In genomic region chr10:101808768-101809167, GRCm38 (mm10) we compare ENCODE assay signal across 21 mouse cellular contexts.
"Had no signal": no experiment of that assay in that cellular context is flagged by ENCODE, and none has a peak within 500 bp of the region (broad histone marks: within the 10 kb centered on the region; RNA-seq: fewer than 3 reads in every experiment).

No protein-coding gene starts in this region.

- H3K27ac ChIP-seq: kidney, postnatal 0 days; limb, embryonic 12.5 days; limb, embryonic 15.5 days; liver, embryonic 14.5 days; macrophage; midbrain, embryonic 12.5 days; midbrain, embryonic 15.5 days; neural tube, embryonic 12.5 days; neural tube, embryonic 15.5 days; stomach, embryonic 15.5 days had no signal

- H3K4me2 ChIP-seq: limb, embryonic 12.5 days; limb, embryonic 15.5 days; liver, embryonic 11.5 days; lung, embryonic 14.5 days; midbrain, embryonic 12.5 days; midbrain, embryonic 15.5 days; neural tube, embryonic 12.5 days; neural tube, embryonic 15.5 days; stomach, embryonic 15.5 days had no signal

- H3K36me3 ChIP-seq: limb, embryonic 12.5 days; limb, embryonic 15.5 days; midbrain, embryonic 12.5 days; midbrain, embryonic 15.5 days; neural tube, embryonic 12.5 days; neural tube, embryonic 15.5 days; stomach, embryonic 15.5 days had no signal

- ATAC-seq: liver, postnatal 0 days; lung, postnatal 0 days; midbrain, embryonic 15.5 days had no signal

- H3K4me1 ChIP-seq: limb, embryonic 12.5 days; limb, embryonic 15.5 days; midbrain, embryonic 12.5 days; midbrain, embryonic 15.5 days; neural tube, embryonic 12.5 days; neural tube, embryonic 15.5 days; stomach, embryonic 15.5 days had no signal

- H3K9me3 ChIP-seq: limb, embryonic 12.5 days; limb, embryonic 15.5 days; midbrain, embryonic 12.5 days; midbrain, embryonic 15.5 days; neural tube, embryonic 12.5 days; neural tube, embryonic 15.5 days; stomach, embryonic 15.5 days had no signal

- H3K9ac ChIP-seq: limb, embryonic 12.5 days; limb, embryonic 15.5 days; liver, embryonic 14.5 days; liver, postnatal 0 days; lung, embryonic 14.5 days; midbrain, embryonic 12.5 days; midbrain, embryonic 15.5 days; neural tube, embryonic 12.5 days; neural tube, embryonic 15.5 days; stomach, embryonic 15.5 days had no signal

- H3K27me3 ChIP-seq: limb, embryonic 12.5 days; limb, embryonic 15.5 days; midbrain, embryonic 12.5 days; midbrain, embryonic 15.5 days; neural tube, embryonic 12.5 days; neural tube, embryonic 15.5 days; stomach, embryonic 15.5 days had no signal

- DNase-seq: kidney, adult 2 months; kidney, postnatal 36 days; left cerebral cortex, postnatal 4 days; liver, postnatal 0 days; lung, embryonic 14.5 days; right cerebral cortex, adult 18-20 months; spleen, adult 18-20 months; thymus, adult 18-20 months; thymus, postnatal 36 days had no signal

- H3K4me3 ChIP-seq: limb, embryonic 12.5 days; limb, embryonic 15.5 days; midbrain, embryonic 12.5 days; midbrain, embryonic 15.5 days; neural tube, embryonic 12.5 days; neural tube, embryonic 15.5 days; stomach, embryonic 15.5 days had no signal
